Mouse (Mus musculus) heart, postnatal 0 days (tissue): ENCODE data around the gene Tmem91.

ENCODE experiments used
- CTCF ChIP-seq: IDR thresholded peaks from 2 replicates; pipeline ENCODE4 v1.5.1; 2016; ENCODE audit warnings: antibody characterized with exemption, control low read depth, low read depth
- EP300 ChIP-seq: IDR thresholded peaks from 2 replicates; pipeline ENCODE4 v1.6.1; 2016; ENCODE audit warnings: antibody characterized with exemption, low read depth

DNA sequence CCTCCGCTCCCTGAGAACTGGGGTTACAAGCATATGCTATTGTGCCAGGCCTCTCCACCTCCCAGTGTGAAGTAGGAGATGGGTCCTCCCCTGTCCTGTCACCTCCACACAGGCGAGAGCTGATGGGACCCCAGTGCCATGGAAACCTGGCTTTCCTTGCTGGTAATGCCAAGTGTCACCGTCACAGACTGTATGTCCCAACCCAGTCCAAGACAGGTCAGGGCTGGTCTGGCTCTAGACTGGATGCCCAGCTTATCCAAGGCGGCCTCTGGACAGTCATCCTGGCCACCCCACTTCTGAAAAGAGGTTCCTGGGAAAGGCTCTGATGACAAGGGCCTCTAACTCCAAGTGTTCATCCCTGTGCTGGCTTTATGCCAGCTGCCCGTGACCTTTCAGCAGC is 37.9 kb downstream of the Tmem91 start:
- TF ChIP-seq EP300 (no peak), CTCF (no peak)
